Mouse (Mus musculus) C2C12 (cell line): ENCODE measurements around the gene Nudcd2.

Experiments used
- CTCF ChIP-seq: IDR thresholded peaks from one replicate; pipeline ENCODE4 v1.5.1; 2011; ENCODE audit not compliant: control insufficient read depth, insufficient read depth, insufficient read length
- MAX ChIP-seq: IDR thresholded peaks from one replicate; pipeline ENCODE4 v1.6.1; 2011; ENCODE audit warnings: mild to moderate bottlenecking, control low read depth

GRCm38 (mm10) chr11:40718324-40718723 is 15.1 kb upstream of the Nudcd2 start:
- TF ChIP-seq CTCF (no peak), MAX (no peak)
